Mouse (Mus musculus) MEL-GATA-1-ER (cell line): Measurements from ENCODE around the gene Spcs1.
A peak's percentile ranks its signal among the peaks of the same experiment; 100 is the strongest.

Experiments
- DNase-seq: peaks from one replicate; pipeline ENCODE4 v3.0.0-alpha.2; 2012; ENCODE audit warnings: low read depth; ENCODE audit errors: extremely low read depth

Spcs1 gene

GRCm38 (mm10) chr14:31001307-31002205 is at the start of gene Spcs1, which contains the start of gene Glt8d1:
Spcs1 (minus strand) TSS chr14:31001672.
Glt8d1 (plus strand) TSS chr14:31001400.
- no peak for DNase-seq

GRCm38 (mm10) chr14:31045817-31046216 is 44.3 kb upstream of the Spcs1 start:
- no peak for DNase-seq

GRCm38 (mm10) chr14:31045296-31045695 is 43.8 kb upstream of the Spcs1 start:
- no peak for DNase-seq

- DNase-seq, result no peak
These were observed 24.3 kb upstream of the Spcs1 start for GRCm38 (mm10) chr14:31025785-31026184.

GRCm38 (mm10) chr14:31022579-31022978 is 21.1 kb upstream of the Spcs1 start:
- DNase-seq, result no peak

GRCm38 (mm10) chr14:31019331-31020205 is 18.1 kb upstream of the Spcs1 start:
- no peak for DNase-seq

GRCm38 (mm10) chr14:31018860-31019291 is 17.4 kb upstream of the Spcs1 start, which contains the start of the genes Pbrm1 and Gnl3:
Pbrm1 (plus strand) TSS chr14:31019138.
Gnl3 (minus strand) TSS chr14:31019152.
- DNase-seq, result peak; percentile 78

- DNase-seq, result no peak
These were observed 16.4 kb upstream of the Spcs1 start for GRCm38 (mm10) chr14:31017854-31018253.

- DNase-seq, result no peak
These were observed 14.6 kb upstream of the Spcs1 start for GRCm38 (mm10) chr14:31016063-31016462.

GRCm38 (mm10) chr14:31013928-31014327 is 12.5 kb upstream of the Spcs1 start:
- no peak for DNase-seq

- no peak for DNase-seq
These were observed 10.1 kb upstream of the Spcs1 start for GRCm38 (mm10) chr14:31011588-31011987.

- no peak for DNase-seq
These were observed 5.3 kb upstream of the Spcs1 start for GRCm38 (mm10) chr14:31006779-31007178.

GRCm38 (mm10) chr14:31004527-31004926 is 3.1 kb upstream of the Spcs1 start:
- no peak for DNase-seq

GRCm38 (mm10) chr14:31000816-31001306 is 611 bp downstream of the Spcs1 start:
- DNase-seq, result no peak

- no peak for DNase-seq
These were observed 1.1 kb downstream of the Spcs1 start for GRCm38 (mm10) chr14:31000356-31000755.

- no peak for DNase-seq
These were observed 5.1 kb downstream of the Spcs1 start for GRCm38 (mm10) chr14:30996417-30996816.

GRCm38 (mm10) chr14:30976222-30976621 is 25.2 kb downstream of the Spcs1 start:
- DNase-seq, result no peak

- DNase-seq, result no peak
These were observed 27.3 kb downstream of the Spcs1 start for GRCm38 (mm10) chr14:30974204-30974603.

GRCm38 (mm10) chr14:30960366-30960765 is 41.1 kb downstream of the Spcs1 start:
- no peak for DNase-seq

GRCm38 (mm10) chr14:30959031-30959430 is 42.4 kb downstream of the Spcs1 start:
- no peak for DNase-seq

- DNase-seq, result no peak
These were observed 43.0 kb downstream of the Spcs1 start for GRCm38 (mm10) chr14:30958517-30958916.
